Mouse (Mus musculus) heart, embryonic 15.5 days (tissue): ENCODE measurements around the gene Rimklb. TPM values are rescaled to one million over a fixed set of nuclear protein-coding genes. Genes with fewer than 3 reads are reported as not detected.
"Not testable (repeated sequence)": the region's sequence is repeated elsewhere in the genome, so short reads cannot be mapped to it uniquely, and the experiment has no call there.

Source experiments
- ATAC-seq: fragments of 200-750 bp; cut with Nextera tagmentation; replicated peaks from 2 replicates; pipeline ENCODE4 v1.8.0; 2017; ENCODE audit warnings: low read depth, moderate TSS enrichment; ENCODE audit not compliant: insufficient number of reproducible peaks, insufficient read depth, low FRiP score
- H3K27ac ChIP-seq: fragments of 300-500 bp; sonication (generic); 2 replicates; pipeline ENCODE4 v1.5.1; 2015; ENCODE audit warnings: mild to moderate bottlenecking, inconsistent platforms
- H3K27me3 ChIP-seq: fragments of 300-500 bp; sonication (generic); 2 replicates; pipeline ENCODE4 v1.6.1; 2015; ENCODE audit warnings: inconsistent platforms
- H3K36me3 ChIP-seq: fragments of 300-500 bp; sonication (generic); 2 replicates; pipeline ENCODE4 v1.6.1; 2015; ENCODE audit warnings: mild to moderate bottlenecking, inconsistent platforms
- H3K4me1 ChIP-seq: fragments of 300-500 bp; sonication (generic); replicated peaks from 2 replicates; pipeline ENCODE4 v1.6.1; 2015; ENCODE audit warnings: inconsistent platforms
- H3K4me2 ChIP-seq: fragments of 300-500 bp; sonication (generic); 2 replicates; pipeline ENCODE4 v1.6.1; 2015; ENCODE audit warnings: inconsistent platforms, mild to moderate bottlenecking, moderate library complexity
- H3K4me3 ChIP-seq: fragments of 300-500 bp; sonication (generic); 2 replicates; pipeline ENCODE4 v1.5.1; 2015; ENCODE audit warnings: mild to moderate bottlenecking, inconsistent platforms
- H3K9ac ChIP-seq: fragments of 300-500 bp; sonication (generic); 2 replicates; pipeline ENCODE4 v1.6.1; 2015; ENCODE audit warnings: mild to moderate bottlenecking, inconsistent platforms
- H3K9me3 ChIP-seq: fragments of 300-500 bp; sonication (generic); replicated peaks from 2 replicates; pipeline ENCODE4 v1.6.1; 2016; ENCODE audit warnings: inconsistent platforms
- WGBS: fragments of 180-500 bp; shearing (Covaris S2); methylation state at CpG from one replicate; pipeline ENCODE4 v1.1.7; 2015; ENCODE audit warnings: mixed read lengths; 5-methylcytosine and 5-hydroxymethylcytosine counted together
- polyA plus RNA-seq: library from polyadenylated mRNA; unstranded; fragments of >200 nt; fragmentation: Nextera tagmentation; extraction: Ambion mirVana; gene quantifications from 2 replicates; pipeline ENCODE4 v1.2.1, GENCODE M21; 2015

The Rimklb gene
- polyA plus RNA-seq, 1 experiment from 2014 or later: 0.94 TPM

DNA sequence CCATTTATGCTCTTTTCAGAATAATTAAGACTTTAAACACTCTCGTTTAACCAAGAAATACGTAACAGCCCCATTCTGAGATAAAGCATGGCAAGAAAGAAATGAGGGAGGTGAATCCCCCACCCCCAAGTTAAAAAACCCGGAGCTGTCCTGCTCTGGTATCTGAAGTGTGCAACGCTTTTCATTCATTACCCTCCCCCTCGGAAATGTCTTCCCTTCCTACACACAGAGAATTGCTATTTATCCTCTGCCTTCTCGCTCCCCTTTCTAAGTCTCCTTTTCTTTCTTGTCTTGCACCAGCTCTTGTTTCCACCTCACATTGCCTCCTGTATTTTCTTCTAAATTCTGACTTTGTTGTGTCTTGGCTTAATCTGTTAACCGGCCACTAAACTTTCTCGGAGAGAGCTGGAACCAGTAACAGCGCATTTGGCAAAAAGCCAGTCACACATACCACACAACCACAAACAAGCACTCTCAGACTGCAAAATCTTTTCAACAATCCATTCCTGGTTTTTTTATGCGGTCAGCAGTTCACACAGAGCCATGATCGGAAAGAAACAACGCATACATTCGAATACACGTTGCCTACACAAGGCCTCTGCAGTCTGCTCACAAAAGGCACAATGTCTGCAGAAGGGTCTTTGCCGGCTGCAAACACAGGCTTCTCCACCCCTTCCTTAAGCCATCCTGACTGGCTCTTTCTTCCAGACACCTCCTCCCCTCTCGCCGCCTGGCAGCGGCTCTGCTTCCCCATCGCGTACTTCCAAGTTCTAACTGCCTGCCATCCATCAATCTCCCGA, 3.3 kb downstream of the Rimklb start:
- Histone ChIP-seq H3K4me1 (peaks cover 30% of the 10 kb centered on the region), H3K27ac (peak overlapping the region; percentile 63), H3K9ac (peak overlapping the region; percentile 11; the same call in 1 of the 2 replicates), H3K4me2 (peak overlapping the region; percentile 65), H3K9me3 (no peaks in the 10 kb centered on the region), H3K36me3 (no peaks in the 10 kb centered on the region), H3K27me3 (peaks cover 3% of the 10 kb centered on the region), H3K4me3 (peak overlapping the region; percentile 26)
- ATAC-seq: no peak; the same call in 1 of the 2 replicates
- 9% methylated on average over 21 of the region's 21 CpGs for WGBS

GRCm38 (mm10) chr6:122493799-122494472, 4.6 kb downstream of the Rimklb start:
- WGBS: 47% methylated on average over 6 of the region's 6 CpGs

GRCm38 (mm10) chr6:122492479-122492878, 6.1 kb downstream of the Rimklb start:
- no peak for ATAC-seq

More at GRCm38 (mm10) chr6:122493799-122494472, 4.6 kb downstream of the Rimklb start:
- ATAC-seq: no peak
- Histone ChIP-seq H3K36me3 (no peaks in the 10 kb centered on the region), H3K4me2 (no peak overlapping the region), H3K4me1 (peaks cover 30% of the 10 kb centered on the region), H3K27me3 (peaks cover 7% of the 10 kb centered on the region), H3K9me3 (no peaks in the 10 kb centered on the region), H3K27ac (no peak overlapping the region), H3K9ac (no peak overlapping the region), H3K4me3 (no peak overlapping the region)

DNA sequence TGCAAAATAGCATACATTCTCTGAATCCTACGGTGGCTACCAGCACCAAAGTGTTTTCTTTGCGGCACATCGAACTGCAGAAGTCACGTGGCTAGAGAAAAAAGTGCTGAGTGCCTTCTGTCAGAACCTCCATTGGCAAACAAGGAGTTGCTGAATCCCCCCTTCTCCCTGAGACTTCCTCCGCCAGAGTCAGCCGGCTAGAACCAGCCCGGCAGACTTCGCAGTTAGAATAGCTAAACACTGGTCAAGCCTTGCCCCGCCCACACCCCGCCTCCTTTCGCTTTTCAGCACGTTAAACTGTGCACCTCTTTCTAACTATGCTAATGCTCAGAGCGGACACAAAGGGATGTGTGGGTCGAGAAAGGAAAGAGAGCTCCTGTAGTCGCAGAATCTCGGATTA, 7.0 kb downstream of the Rimklb start:
- WGBS: 0% methylated on average over 16 of the region's 16 CpGs
- Histone ChIP-seq H3K36me3 (no peaks in the 10 kb centered on the region), H3K4me2 (peak overlapping the region; percentile 77), H3K9ac (peak overlapping the region; percentile 41), H3K4me3 (peak overlapping the region; percentile 48), H3K27ac (no peak overlapping the region), H3K4me1 (peaks cover 32% of the 10 kb centered on the region), H3K27me3 (peaks cover 28% of the 10 kb centered on the region), H3K9me3 (no peaks in the 10 kb centered on the region)
- peak; percentile 71 for ATAC-seq

More at GRCm38 (mm10) chr6:122492479-122492878, 6.1 kb downstream of the Rimklb start:
- Histone ChIP-seq H3K4me2 (no peak overlapping the region), H3K9me3 (no peaks in the 10 kb centered on the region), H3K9ac (no peak overlapping the region), H3K4me1 (peaks cover 30% of the 10 kb centered on the region), H3K27ac (no peak overlapping the region), H3K4me3 (no peak overlapping the region), H3K27me3 (peaks cover 19% of the 10 kb centered on the region), H3K36me3 (no peaks in the 10 kb centered on the region)
- 34% methylated on average over 6 of the region's 6 CpGs for WGBS

DNA sequence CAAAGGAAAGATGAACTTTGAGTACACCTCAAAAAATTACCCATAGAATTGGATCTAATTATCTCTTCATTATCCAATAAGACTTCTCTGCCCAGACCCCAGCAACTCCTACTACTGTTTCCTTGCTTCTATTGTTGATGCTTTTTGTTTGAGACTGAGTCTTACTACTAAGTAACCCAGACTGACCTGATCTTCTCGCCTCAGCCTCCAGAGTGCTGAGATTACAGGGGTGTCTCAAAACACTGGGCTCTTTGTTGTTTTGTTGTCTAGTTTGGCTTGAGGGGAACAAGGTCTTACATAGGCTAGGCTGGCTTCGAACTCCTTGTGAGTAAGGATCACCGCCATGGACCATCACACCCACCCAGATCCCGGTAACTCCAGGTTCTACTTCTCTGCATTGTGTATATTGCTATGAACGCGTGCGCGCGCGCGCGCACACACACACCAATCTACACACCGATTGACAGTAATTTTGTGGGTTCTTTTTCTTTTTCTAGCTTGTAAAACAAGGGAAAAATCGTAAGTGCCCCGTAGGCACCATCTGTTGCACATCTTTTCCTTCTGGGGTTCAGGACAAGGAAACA, 7.5 kb downstream of the Rimklb start:
- peaks cover 34% of the 10 kb centered on the region for H3K27me3 ChIP-seq
- H3K9ac ChIP-seq: peak overlapping the region; percentile 41
- H3K4me2 ChIP-seq: peak overlapping the region; percentile 77
- H3K9me3 ChIP-seq: no peaks in the 10 kb centered on the region
- H3K36me3 ChIP-seq: no peaks in the 10 kb centered on the region
- H3K4me1 ChIP-seq: peaks cover 28% of the 10 kb centered on the region
- no peak overlapping the region for H3K27ac ChIP-seq
- ATAC-seq: no peak
- peak overlapping the region; percentile 48 for H3K4me3 ChIP-seq
- 23% methylated on average over 15 of the region's 15 CpGs for WGBS

DNA sequence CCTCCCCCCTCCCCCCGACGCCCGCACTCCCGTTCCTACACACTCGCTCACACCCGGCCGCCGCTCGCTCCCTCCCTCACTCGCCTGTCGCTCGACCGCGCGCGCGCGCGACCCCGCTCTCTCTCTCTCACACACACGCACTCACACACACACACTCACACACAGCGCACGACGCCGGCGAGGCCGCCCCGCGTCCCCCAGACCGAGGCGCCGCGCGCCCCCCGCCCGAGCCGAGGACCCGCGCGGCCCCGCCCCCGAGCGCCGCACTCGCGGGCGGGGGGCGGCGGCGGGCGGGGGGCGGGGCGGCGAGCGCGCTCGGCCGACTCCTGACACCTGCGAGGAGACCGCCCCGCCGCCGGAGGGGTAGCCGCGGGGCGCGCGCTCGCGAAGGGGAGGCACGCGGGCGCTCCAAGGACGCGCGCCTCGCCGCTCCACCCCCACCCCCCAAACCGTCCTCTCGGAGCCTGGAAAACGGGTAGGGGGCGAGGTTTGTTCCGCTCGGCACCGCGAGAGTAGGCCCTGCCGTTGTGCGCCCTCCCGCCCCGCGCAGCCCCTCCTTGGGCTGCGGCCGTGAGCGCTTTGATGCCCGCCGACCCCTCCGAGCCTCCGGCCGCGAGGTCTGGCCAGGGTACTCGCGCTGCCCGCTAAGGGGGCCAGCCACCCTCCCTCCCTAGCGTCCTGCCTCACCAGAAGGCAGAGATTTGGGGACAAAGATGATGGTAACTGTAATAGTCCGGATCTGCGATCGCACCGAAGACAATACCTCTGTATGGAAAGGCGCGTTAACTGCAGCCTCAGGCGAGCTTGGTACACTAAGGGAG, 12.1 kb downstream of the Rimklb start:
- Histone ChIP-seq H3K4me1 (0 out of 2 replicates have a peak, but pooled peaks cover 6% of the 10 kb centered on the region), H3K27ac (no peak overlapping the region), H3K27me3 (peaks cover 48% of the 10 kb centered on the region), H3K9ac (peak overlapping the region; percentile 65), H3K36me3 (no peaks in the 10 kb centered on the region), H3K9me3 (no peaks in the 10 kb centered on the region), H3K4me2 (peak overlapping the region; percentile 98), H3K4me3 (peak overlapping the region; percentile 80)
- WGBS: 1% methylated on average over 82 of the region's 111 CpGs
- ATAC-seq: peak; percentile 64

GRCm38 (mm10) chr6:122485401-122486296, 12.9 kb downstream of the Rimklb start:
- no peak overlapping the region for H3K27ac ChIP-seq
- WGBS: 3% methylated on average over 71 of the region's 91 CpGs
- H3K9me3 ChIP-seq: no peaks in the 10 kb centered on the region
- no peaks in the 10 kb centered on the region for H3K36me3 ChIP-seq
- peak overlapping the region; percentile 98 for H3K4me2 ChIP-seq
- 0 out of 2 replicates have a peak, but pooled peaks cover 2% of the 10 kb centered on the region for H3K4me1 ChIP-seq
- ATAC-seq: peak; percentile 60
- peak overlapping the region; percentile 80 for H3K4me3 ChIP-seq
- peaks cover 48% of the 10 kb centered on the region for H3K27me3 ChIP-seq
- H3K9ac ChIP-seq: peak overlapping the region; percentile 65

DNA sequence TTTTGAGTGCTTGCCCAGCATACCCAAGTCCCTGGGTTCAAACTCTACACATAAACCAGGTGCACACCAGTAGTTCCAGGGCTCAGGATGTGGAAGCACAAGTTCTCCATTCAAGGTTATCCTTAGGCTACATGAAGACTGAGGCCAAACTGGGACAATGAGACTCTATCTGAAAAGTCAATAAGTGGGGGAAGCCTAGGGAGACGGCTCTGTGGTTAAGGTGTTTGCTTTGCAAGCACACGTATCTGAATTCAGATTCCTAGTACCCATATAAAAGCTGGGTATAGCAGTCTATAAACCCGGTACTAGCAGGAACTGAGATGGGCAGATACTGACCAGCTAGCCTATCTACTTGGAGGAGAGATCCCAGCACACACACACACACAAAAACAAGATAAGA, 20.5 kb downstream of the Rimklb start:
- Histone ChIP-seq H3K27me3 (no peaks in the 10 kb centered on the region), H3K4me3 (no peak overlapping the region), H3K27ac (no peak overlapping the region), H3K4me2 (no peak overlapping the region), H3K9me3 (no peaks in the 10 kb centered on the region), H3K4me1 (no peaks in the 10 kb centered on the region), H3K36me3 (no peaks in the 10 kb centered on the region), H3K9ac (no peak overlapping the region)
- no peak for ATAC-seq
- WGBS: 68% methylated on average over 3 of the region's 3 CpGs

DNA sequence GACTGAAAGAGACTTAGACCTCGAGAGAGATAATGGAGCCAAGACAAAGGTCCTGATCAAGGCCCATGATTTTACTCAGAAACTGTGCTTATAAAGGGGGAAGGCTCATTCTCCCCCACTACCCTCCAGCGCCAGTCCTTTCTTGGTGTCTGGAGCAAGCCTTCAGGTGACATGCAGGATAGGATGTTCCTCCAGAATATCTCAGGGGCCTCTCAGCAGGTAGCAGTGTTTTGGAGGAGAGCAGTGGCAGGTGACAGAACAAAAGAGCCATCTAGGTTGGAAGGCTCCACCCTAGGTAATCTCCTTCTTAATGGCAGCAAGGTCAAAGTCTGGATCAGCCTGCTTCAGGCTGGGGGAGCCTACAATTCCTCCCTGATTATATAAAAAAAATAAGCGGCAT, 27.1 kb downstream of the Rimklb start:
- H3K36me3 ChIP-seq, H3K4me3 ChIP-seq, H3K9ac ChIP-seq, H3K4me2 ChIP-seq, H3K4me1 ChIP-seq, ATAC-seq, H3K27me3 ChIP-seq, H3K27ac ChIP-seq, H3K9me3 ChIP-seq: not testable (repeated sequence)
- 77% methylated on average over 3 of the region's 3 CpGs for WGBS

GRCm38 (mm10) chr6:122470240-122470639, 28.3 kb downstream of the Rimklb start:
- WGBS: 58% methylated on average over 2 of the region's 2 CpGs
- no peaks in the 10 kb centered on the region for H3K9me3 ChIP-seq
- H3K9ac ChIP-seq: no peak overlapping the region
- no peak overlapping the region for H3K4me3 ChIP-seq
- ATAC-seq: no peak
- H3K36me3 ChIP-seq: no peaks in the 10 kb centered on the region
- no peak overlapping the region for H3K4me2 ChIP-seq
- no peaks in the 10 kb centered on the region for H3K27me3 ChIP-seq
- no peak overlapping the region for H3K27ac ChIP-seq
- H3K4me1 ChIP-seq: no peaks in the 10 kb centered on the region
